Mouse (Mus musculus): ENCODE data around the gene Clybl.

DNA sequence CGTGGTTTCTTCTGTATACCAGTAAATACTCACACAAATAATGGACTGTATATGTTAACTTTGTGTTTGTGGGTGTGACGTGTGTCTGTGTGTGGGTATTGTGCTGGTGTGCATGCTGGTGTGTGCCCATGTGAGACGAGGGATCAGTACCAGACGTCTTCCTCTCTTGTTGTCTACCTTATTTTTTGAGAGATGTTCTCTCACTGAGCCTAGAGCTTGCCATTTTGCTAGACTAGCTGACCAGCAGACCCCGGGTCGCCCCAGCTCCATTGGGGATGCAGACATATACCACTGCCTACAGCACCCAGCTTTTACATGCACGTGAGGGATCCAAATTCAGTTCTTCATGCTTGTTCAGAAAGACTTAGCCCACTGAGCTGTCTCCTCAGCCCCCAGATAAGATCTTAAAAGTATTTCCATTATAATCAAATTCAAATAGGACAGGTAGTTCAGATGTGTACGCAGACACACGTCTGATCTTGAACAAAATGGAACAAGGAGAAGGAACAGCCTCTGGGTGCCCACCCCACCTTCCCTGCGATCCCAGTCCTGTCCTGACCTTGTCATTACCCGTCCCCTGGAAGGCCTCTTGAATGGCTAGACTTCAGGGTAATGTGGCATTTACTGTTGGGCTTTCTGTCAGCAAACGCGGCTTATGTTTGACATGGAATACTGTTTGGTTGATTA, 208.3 kb downstream of the Clybl start:
- TF ChIP-seq POLR2A (IDR thresholded peaks at IDR 0.05; ENCODE audit: low read depth, low read length) (no peak), CTCF (conservative IDR thresholded peaks at IDR 0.05; ENCODE audit: insufficient read depth, insufficient read length, low read depth, low read length) (no peak)
